7 mouse cellular contexts compared by ENCODE assay signal in the genomic region with DNA sequence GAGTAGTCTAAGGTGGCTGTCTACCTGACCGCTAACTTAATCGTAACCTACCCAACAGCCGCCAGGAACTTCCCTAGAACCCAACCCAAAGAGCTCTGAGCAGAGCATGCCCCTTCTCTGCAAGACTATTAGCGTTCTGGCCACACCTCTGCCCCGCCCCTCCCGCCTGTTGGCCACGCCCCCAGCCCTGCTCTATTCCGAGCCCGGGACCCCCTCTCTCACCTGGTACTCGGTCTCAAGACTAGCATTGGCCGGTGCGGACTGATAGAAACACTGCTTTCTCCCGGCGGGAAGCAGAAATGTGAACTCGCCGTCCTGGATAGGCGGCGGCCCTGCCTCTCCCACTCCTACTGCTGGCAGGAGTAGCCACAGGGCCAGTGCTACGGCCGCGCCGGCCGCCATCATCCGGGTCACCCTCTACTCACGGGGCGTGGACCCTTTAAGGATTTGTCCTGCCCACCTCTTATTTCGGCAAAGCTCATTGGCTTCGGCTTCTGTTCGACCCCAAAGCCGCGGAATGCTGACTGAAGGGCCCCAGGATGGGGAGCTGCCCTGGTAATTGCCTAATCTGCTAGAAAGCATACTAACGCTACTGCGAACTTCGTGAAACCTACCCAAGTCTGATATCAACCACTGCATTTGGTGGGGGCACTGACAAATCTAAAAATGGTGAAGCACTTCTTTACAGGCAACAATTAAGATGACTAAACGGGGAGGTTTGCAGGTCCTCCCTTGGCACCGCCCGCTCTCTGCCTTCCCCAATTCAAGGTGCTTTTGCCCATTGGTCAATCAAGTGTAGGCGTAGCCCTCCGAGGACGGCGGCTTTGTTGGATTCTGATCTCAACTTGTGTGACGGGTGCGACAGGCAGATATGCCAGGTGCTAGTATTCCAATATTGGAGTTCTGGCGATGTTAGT. TPM values are rescaled to one million over a fixed set of nuclear protein-coding genes. Genes with fewer than 3 reads are reported as not detected.
DNase-seq lines count a peak whose midpoint lies in the region; ATAC-seq and TF ChIP-seq lines count a peak whose summit lies in the region.

A gene (minus strand): TSS at position 481 of the 917 bp plus-strand sequence.

- DNase-seq in adrenal gland, postnatal 10 days, result peak; percentile 96
- peak; percentile 96 for DNase-seq in embryonic facial prominence, embryonic 10.5 days (ENCODE audit: low spot score)
- DNase-seq in gonadal fat pad, adult 2 months (ENCODE audit: low read depth), result peak; percentile 79
- DNase-seq in left cerebral cortex, postnatal 4 days, result peak; percentile 95

- H3K9me3 ChIP-seq in embryonic facial prominence, embryonic 10.5 days, result peaks cover 3% of the 10 kb centered on the region; the same call in 1 of the 2 replicates
- no peaks in the 10 kb centered on the region for H3K9me3 ChIP-seq in intestine, postnatal 0 days (ENCODE audit: control insufficient read depth)
- H3K9me3 ChIP-seq in midbrain, embryonic 12.5 days, result no peaks in the 10 kb centered on the region

- TF ChIP-seq POLR2A in small intestine, adult 2 months (IDR thresholded peaks at IDR 0.05; ENCODE audit: low read depth, low read length), result peak; percentile 35; the same call in 1 of the 2 replicates

- intact Hi-C loops in left cerebral cortex, postnatal 4 days (cut with DNase I), result no loop called here

- ATAC-seq in intestine, postnatal 0 days, result peak; percentile 97
- ATAC-seq in midbrain, embryonic 12.5 days (ENCODE audit: low FRiP score, low read depth), result peak; percentile 96

- H3K9ac ChIP-seq in intestine, postnatal 0 days (ENCODE audit: low read depth, low read length), result peak within 1 kb of the TSS; percentile 32
- peak within 1 kb of the TSS; percentile 79 for H3K9ac ChIP-seq in midbrain, embryonic 12.5 days (replicated peaks)

- under 1% methylated on average over 44 of the region's 44 CpGs for WGBS in embryonic facial prominence, embryonic 10.5 days
- WGBS in intestine, postnatal 0 days, result under 1% methylated on average over 44 of the region's 44 CpGs
- WGBS in midbrain, embryonic 12.5 days, result under 1% methylated on average over 44 of the region's 44 CpGs
- under 1% methylated on average over 44 of the region's 44 CpGs for WGBS in small intestine, adult 2 months

- no peaks in the 10 kb centered on the region for H3K27me3 ChIP-seq in embryonic facial prominence, embryonic 10.5 days (replicated peaks; ENCODE audit: low read depth, poor library complexity, severe bottlenecking)
- no peaks in the 10 kb centered on the region for H3K27me3 ChIP-seq in intestine, postnatal 0 days (replicated peaks; ENCODE audit: control insufficient read depth, insufficient read depth, low read length)
- H3K27me3 ChIP-seq in midbrain, embryonic 12.5 days, result no peaks in the 10 kb centered on the region
- no peaks in the 10 kb centered on the region for H3K27me3 ChIP-seq in small intestine, adult 2 months (ENCODE audit: control insufficient read depth, insufficient read depth, low read length)

- H3K4me1 ChIP-seq in embryonic facial prominence, embryonic 10.5 days, result peaks cover 20% of the 10 kb centered on the region
- no peaks in the 10 kb centered on the region for H3K4me1 ChIP-seq in intestine, postnatal 0 days (replicated peaks; ENCODE audit: control insufficient read depth, insufficient read depth, low read length)
- H3K4me1 ChIP-seq in midbrain, embryonic 12.5 days, result peaks cover 14% of the 10 kb centered on the region
- peaks cover 6% of the 10 kb centered on the region for H3K4me1 ChIP-seq in small intestine, adult 2 months (ENCODE audit: control insufficient read depth, insufficient read depth, insufficient read length, low read length)

- peak within 1 kb of the TSS; percentile 94 for H3K27ac ChIP-seq in embryonic facial prominence, embryonic 10.5 days (replicated peaks)
- H3K27ac ChIP-seq in intestine, postnatal 0 days (ENCODE audit: low read depth, low read length), result peak within 1 kb of the TSS; percentile 65
- peak within 1 kb of the TSS; percentile 89 for H3K27ac ChIP-seq in midbrain, embryonic 12.5 days (replicated peaks)
- H3K27ac ChIP-seq in small intestine, adult 2 months (ENCODE audit: insufficient read depth, low read depth, low read length), result peak within 1 kb of the TSS; percentile 87

- TF ChIP-seq CTCF in intestine, postnatal 0 days (IDR thresholded peaks at IDR 0.05; ENCODE audit: low read depth), result no peak
- TF ChIP-seq CTCF in small intestine, adult 2 months (IDR thresholded peaks at IDR 0.05; ENCODE audit: extremely low read depth, insufficient read length, insufficient replicate concordance, low read depth, low read length), result no peak

- H3K4me3 ChIP-seq in embryonic facial prominence, embryonic 10.5 days, result peak within 1 kb of the TSS; percentile 80
- H3K4me3 ChIP-seq in intestine, postnatal 0 days (ENCODE audit: low read depth, low read length), result peak within 1 kb of the TSS; percentile 55
- H3K4me3 ChIP-seq in midbrain, embryonic 12.5 days, result peak within 1 kb of the TSS; percentile 76
- peak within 1 kb of the TSS; percentile 78 for H3K4me3 ChIP-seq in small intestine, adult 2 months (ENCODE audit: low read depth, low read length)

- H3K36me3 ChIP-seq in embryonic facial prominence, embryonic 10.5 days (replicated peaks), result peaks cover 42% of the 10 kb centered on the region
- peaks cover 33% of the 10 kb centered on the region for H3K36me3 ChIP-seq in intestine, postnatal 0 days (ENCODE audit: control insufficient read depth, insufficient read depth)
- H3K36me3 ChIP-seq in midbrain, embryonic 12.5 days, result peaks cover 41% of the 10 kb centered on the region
- peaks cover 30% of the 10 kb centered on the region for H3K36me3 ChIP-seq in small intestine, adult 2 months (ENCODE audit: control insufficient read depth, insufficient read depth, low read length)

- peak within 1 kb of the TSS; percentile 67 for H3K4me2 ChIP-seq in intestine, postnatal 0 days (replicated peaks; ENCODE audit: low read depth)
- peak within 1 kb of the TSS; percentile 79 for H3K4me2 ChIP-seq in midbrain, embryonic 12.5 days (replicated peaks)

RNA-seq across cellular contexts. Expression of the gene that starts here (rescaled TPM):
- total RNA-seq in adrenal gland, postnatal 10 days (2021), result 10 to 100 TPM; 30.3 to 30.4 TPM
- 119 and 121 TPM in 2 replicates for polyA plus RNA-seq in embryonic facial prominence, embryonic 10.5 days (2016; fragmentation: Nextera tagmentation; extraction: Ambion mirVana)
- 32.8 and 41.3 TPM in 2 replicates for polyA plus RNA-seq in gonadal fat pad, adult 2 months (2012; rRNA removed)
- 31.1 and 31.4 TPM in 2 replicates for polyA plus RNA-seq in intestine, postnatal 0 days (2015; fragmentation: Nextera tagmentation; extraction: Ambion mirVana)
- 10 to 100 TPM; 18.6 to 19.1 TPM for total RNA-seq in left cerebral cortex, postnatal 4 days (2021)
- polyA plus RNA-seq in midbrain, embryonic 12.5 days (2016; fragmentation: Nextera tagmentation; extraction: Ambion mirVana), result 67.6 and 76.5 TPM in 2 replicates
- 7.5 and 10.8 TPM in 2 replicates for polyA plus RNA-seq in small intestine, adult 2 months (2012; rRNA removed)

Comparison
In these comparisons a context has a peak if more than half of its experiments do, and no peak if none do; other contexts are left out.
1. Peak in every context shown above with its lines: DNase-seq, ATAC-seq, H3K4me3 ChIP-seq and H3K27ac ChIP-seq.